Mouse (Mus musculus): ENCODE data around the gene Zfp715. TPM values are rescaled to one million over a fixed set of nuclear protein-coding genes. Genes with fewer than 3 reads are reported as not detected.

Zfp715 gene
- polyA plus RNA-seq, 1 experiment = 3.7 TPM

Other genes with a start within 250 kb of the Zfp715 start
- gene Zfp936, start 199.1 kb downstream of the Zfp715 start, polyA plus RNA-seq (2012; ENCODE audit: insufficient read depth, low replicate concordance) = not detected in 2 replicates
- 1.5 and 2.7 TPM in 2 replicates for gene Siglecf, start 38.0 kb upstream of the Zfp715 start, polyA plus RNA-seq (2012; ENCODE audit: insufficient read depth, low replicate concordance)
- 0.10 TPM in 1 of 2 replicates, not detected in the other for gene Siglecg, start 94.9 kb upstream of the Zfp715 start, polyA plus RNA-seq (2012; ENCODE audit: insufficient read depth, low replicate concordance)
- gene Lim2, start 114.4 kb upstream of the Zfp715 start, polyA plus RNA-seq (2012; ENCODE audit: insufficient read depth, low replicate concordance) = 1.4 and 9.3 TPM in 2 replicates
- gene Nkg7, start 123.8 kb upstream of the Zfp715 start, polyA plus RNA-seq (2012; ENCODE audit: insufficient read depth, low replicate concordance) = 2.9 and 10.0 TPM in 2 replicates
- gene Cldnd2, start 127.5 kb upstream of the Zfp715 start, polyA plus RNA-seq (2012; ENCODE audit: insufficient read depth, low replicate concordance) = not detected in 2 replicates
- gene Etfb, start 130.8 kb upstream of the Zfp715 start, polyA plus RNA-seq (2012; ENCODE audit: insufficient read depth, low replicate concordance) = 68.1 and 368 TPM in 2 replicates
- 0.75 TPM in 1 of 2 replicates, not detected in the other for gene Gm45233, start 130.8 kb upstream of the Zfp715 start, polyA plus RNA-seq (2012; ENCODE audit: insufficient read depth, low replicate concordance)
- 3.3 and 9.4 TPM in 2 replicates for gene Vsig10l, start 149.9 kb upstream of the Zfp715 start, polyA plus RNA-seq (2012; ENCODE audit: insufficient read depth, low replicate concordance)
- gene Iglon5, start 176.8 kb upstream of the Zfp715 start, polyA plus RNA-seq (2012; ENCODE audit: insufficient read depth, low replicate concordance) = not detected in 2 replicates
- gene 4931406B18Rik, start 192.6 kb upstream of the Zfp715 start, polyA plus RNA-seq (2012; ENCODE audit: insufficient read depth, low replicate concordance) = not detected in 2 replicates
- gene Cd33, start 231.1 kb upstream of the Zfp715 start, polyA plus RNA-seq (2012; ENCODE audit: insufficient read depth, low replicate concordance) = 0.35 TPM in 1 of 2 replicates, not detected in the other
- not detected in 2 replicates for gene Zfp658, start 249.0 kb upstream of the Zfp715 start, polyA plus RNA-seq (2012; ENCODE audit: insufficient read depth, low replicate concordance)